Mouse (Mus musculus): Measurements from ENCODE around the gene Stk26. TPM values are rescaled to one million over a fixed set of nuclear protein-coding genes. Genes with fewer than 3 reads are reported as not detected.
A peak's percentile ranks its signal among the peaks of the same experiment; 100 is the strongest.

Gene Stk26
- polyA plus RNA-seq (2015; fragmentation: Nextera tagmentation; extraction: Ambion mirVana), result 7.1 and 8.7 TPM in 2 replicates

GRCm38 (mm10) chrX:50840847-50841560 lies at the start of gene Stk26:
Gene Stk26 (plus strand): TSS chrX:50841047.
- 13% methylated on average over 28 of the region's 31 CpGs for WGBS
- Histone ChIP-seq H3K27me3 (ENCODE audit: control insufficient read depth, insufficient read depth, low read depth, low read length) (no peaks in the 10 kb centered on the region; the same call in 1 of the 2 replicates), H3K9ac (ENCODE audit: low read length) (peak within 1 kb of the TSS; percentile 54), H3K4me2 (ENCODE audit: low read depth, low read length) (peak within 1 kb of the TSS; percentile 80), H3K36me3 (ENCODE audit: control insufficient read depth, insufficient read depth, low read length) (no peaks in the 10 kb centered on the region), H3K4me3 (ENCODE audit: low read length) (peak within 1 kb of the TSS; percentile 58), H3K4me1 (replicated peaks; ENCODE audit: control insufficient read depth, insufficient read depth, low read length) (no peaks in the 10 kb centered on the region), H3K9me3 (ENCODE audit: control insufficient read depth, low read length) (no peaks in the 10 kb centered on the region), H3K27ac (ENCODE audit: low read length) (peak within 1 kb of the TSS; percentile 31)
- peak; percentile 96 for ATAC-seq (ENCODE audit: low read depth)

- 43% methylated on average over 4 of the region's 4 CpGs for whole genome bisulfite sequencing
- no peak for ATAC-seq (ENCODE audit: low read depth)
- no peaks in the 10 kb centered on the region for H3K4me1 ChIP-seq (replicated peaks; ENCODE audit: control insufficient read depth, insufficient read depth, low read length)
Observed at GRCm38 (mm10) chrX:50793005-50793680, 47.7 kb upstream of the Stk26 start.

GRCm38 (mm10) chrX:50797798-50798197 lies 43.0 kb upstream of the Stk26 start:
- H3K36me3 ChIP-seq (ENCODE audit: control insufficient read depth, insufficient read depth, low read length), result no peaks in the 10 kb centered on the region
- H3K27ac ChIP-seq (ENCODE audit: low read length), result no peak overlapping the region
- WGBS, result 55% methylated on average over 1 of the region's 1 CpGs
- no peaks in the 10 kb centered on the region for H3K9me3 ChIP-seq (ENCODE audit: control insufficient read depth, low read length)
- ATAC-seq (ENCODE audit: low read depth), result no peak
- H3K9ac ChIP-seq (ENCODE audit: low read length), result no peak overlapping the region
- H3K4me3 ChIP-seq (ENCODE audit: low read length), result no peak overlapping the region
- H3K4me2 ChIP-seq (ENCODE audit: low read depth, low read length), result no peak overlapping the region
- no peaks in the 10 kb centered on the region for H3K27me3 ChIP-seq (ENCODE audit: control insufficient read depth, insufficient read depth, low read depth, low read length)
- H3K4me1 ChIP-seq (replicated peaks; ENCODE audit: control insufficient read depth, insufficient read depth, low read length), result no peaks in the 10 kb centered on the region

More at GRCm38 (mm10) chrX:50793005-50793680, 47.7 kb upstream of the Stk26 start:
- Histone ChIP-seq H3K9me3 (ENCODE audit: control insufficient read depth, low read length) (no peaks in the 10 kb centered on the region), H3K9ac (ENCODE audit: low read length) (no peak overlapping the region), H3K27me3 (ENCODE audit: control insufficient read depth, insufficient read depth, low read depth, low read length) (no peaks in the 10 kb centered on the region), H3K27ac (ENCODE audit: low read length) (no peak overlapping the region), H3K4me2 (ENCODE audit: low read depth, low read length) (no peak overlapping the region), H3K4me3 (ENCODE audit: low read length) (no peak overlapping the region), H3K36me3 (ENCODE audit: control insufficient read depth, insufficient read depth, low read length) (no peaks in the 10 kb centered on the region)

DNA sequence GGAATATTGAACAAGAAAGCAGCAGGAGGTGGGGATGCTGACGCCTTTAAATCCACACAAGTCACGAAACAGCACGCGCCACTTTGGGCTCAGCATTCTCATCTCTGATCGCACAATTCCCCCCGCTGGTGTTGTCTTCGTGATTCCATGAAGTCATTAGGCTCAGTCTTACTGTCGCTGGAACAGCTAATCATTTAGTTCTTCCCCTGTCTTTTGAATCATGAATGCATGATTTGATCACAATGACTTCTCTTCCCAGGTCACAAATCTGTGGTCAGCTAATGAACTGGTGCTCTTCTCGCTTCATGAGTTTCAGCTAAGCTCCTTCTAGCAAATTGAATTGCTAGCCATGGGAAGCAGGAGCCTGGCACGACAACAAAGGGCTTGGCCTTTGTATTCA lies 42.3 kb upstream of the Stk26 start:
- Histone ChIP-seq H3K4me2 (ENCODE audit: low read depth, low read length) (no peak overlapping the region), H3K9ac (ENCODE audit: low read length) (no peak overlapping the region), H3K36me3 (ENCODE audit: control insufficient read depth, insufficient read depth, low read length) (no peaks in the 10 kb centered on the region), H3K4me1 (replicated peaks; ENCODE audit: control insufficient read depth, insufficient read depth, low read length) (no peaks in the 10 kb centered on the region), H3K27ac (ENCODE audit: low read length) (no peak overlapping the region), H3K27me3 (ENCODE audit: control insufficient read depth, insufficient read depth, low read depth, low read length) (no peaks in the 10 kb centered on the region), H3K9me3 (ENCODE audit: control insufficient read depth, low read length) (no peaks in the 10 kb centered on the region), H3K4me3 (ENCODE audit: low read length) (no peak overlapping the region)
- 74% methylated on average over 10 of the region's 10 CpGs for WGBS
- ATAC-seq (ENCODE audit: low read depth), result no peak

DNA sequence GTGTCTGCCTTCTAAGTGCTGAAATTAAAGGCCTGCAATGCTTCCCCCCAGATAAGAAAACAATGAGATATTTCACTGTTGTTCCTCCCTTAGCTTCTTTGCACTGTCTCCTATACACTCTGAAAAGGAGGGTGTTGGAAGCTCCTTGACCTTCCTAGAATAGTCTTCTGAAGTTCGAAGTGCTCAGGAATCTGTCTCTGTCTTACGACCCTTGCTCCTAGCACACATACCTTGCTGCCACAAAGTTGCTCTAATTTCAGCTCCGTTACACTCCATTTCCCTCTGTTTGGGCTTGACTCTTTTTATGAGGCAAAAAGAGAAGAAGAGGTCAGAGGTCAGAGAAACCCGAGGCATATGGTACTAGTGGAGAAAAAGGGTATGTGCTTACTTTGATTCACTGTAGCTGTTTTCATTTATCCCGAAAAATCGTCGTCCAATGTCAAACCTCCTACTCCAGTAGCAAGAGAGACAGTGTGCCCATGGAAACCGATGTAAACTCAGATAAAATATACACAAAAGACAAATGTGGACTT lies 41.1 kb upstream of the Stk26 start:
- Histone ChIP-seq H3K27ac (ENCODE audit: low read length) (no peak overlapping the region), H3K27me3 (ENCODE audit: control insufficient read depth, insufficient read depth, low read depth, low read length) (no peaks in the 10 kb centered on the region), H3K9ac (ENCODE audit: low read length) (no peak overlapping the region), H3K4me2 (ENCODE audit: low read depth, low read length) (no peak overlapping the region), H3K9me3 (ENCODE audit: control insufficient read depth, low read length) (no peaks in the 10 kb centered on the region), H3K36me3 (ENCODE audit: control insufficient read depth, insufficient read depth, low read length) (no peaks in the 10 kb centered on the region), H3K4me3 (ENCODE audit: low read length) (no peak overlapping the region), H3K4me1 (replicated peaks; ENCODE audit: control insufficient read depth, insufficient read depth, low read length) (no peaks in the 10 kb centered on the region)
- 58% methylated on average over 8 of the region's 8 CpGs for WGBS
- ATAC-seq (ENCODE audit: low read depth), result no peak

GRCm38 (mm10) chrX:50805654-50806053 lies 35.2 kb upstream of the Stk26 start:
- ATAC-seq (ENCODE audit: low read depth), result no peak
- no peaks in the 10 kb centered on the region for H3K27me3 ChIP-seq (ENCODE audit: control insufficient read depth, insufficient read depth, low read depth, low read length)
- WGBS, result 30% methylated on average over 4 of the region's 4 CpGs

GRCm38 (mm10) chrX:50823856-50824255 lies 17.0 kb upstream of the Stk26 start:
- WGBS, result 47% methylated on average over 6 of the region's 6 CpGs
- H3K27me3 ChIP-seq (ENCODE audit: control insufficient read depth, insufficient read depth, low read depth, low read length), result no peaks in the 10 kb centered on the region
- H3K9me3 ChIP-seq (ENCODE audit: control insufficient read depth, low read length), result no peaks in the 10 kb centered on the region
- H3K36me3 ChIP-seq (ENCODE audit: control insufficient read depth, insufficient read depth, low read length), result no peaks in the 10 kb centered on the region
- no peak overlapping the region for H3K4me3 ChIP-seq (ENCODE audit: low read length)
- ATAC-seq (ENCODE audit: low read depth), result no peak
- no peak overlapping the region for H3K9ac ChIP-seq (ENCODE audit: low read length)
- no peak overlapping the region for H3K4me2 ChIP-seq (ENCODE audit: low read depth, low read length)
- H3K27ac ChIP-seq (ENCODE audit: low read length), result no peak overlapping the region
- no peaks in the 10 kb centered on the region for H3K4me1 ChIP-seq (replicated peaks; ENCODE audit: control insufficient read depth, insufficient read depth, low read length)

More at GRCm38 (mm10) chrX:50805654-50806053, 35.2 kb upstream of the Stk26 start:
- Histone ChIP-seq H3K9ac (ENCODE audit: low read length) (no peak overlapping the region), H3K36me3 (ENCODE audit: control insufficient read depth, insufficient read depth, low read length) (no peaks in the 10 kb centered on the region), H3K4me2 (ENCODE audit: low read depth, low read length) (no peak overlapping the region), H3K27ac (ENCODE audit: low read length) (no peak overlapping the region), H3K4me1 (replicated peaks; ENCODE audit: control insufficient read depth, insufficient read depth, low read length) (no peaks in the 10 kb centered on the region), H3K4me3 (ENCODE audit: low read length) (no peak overlapping the region), H3K9me3 (ENCODE audit: control insufficient read depth, low read length) (no peaks in the 10 kb centered on the region)

DNA sequence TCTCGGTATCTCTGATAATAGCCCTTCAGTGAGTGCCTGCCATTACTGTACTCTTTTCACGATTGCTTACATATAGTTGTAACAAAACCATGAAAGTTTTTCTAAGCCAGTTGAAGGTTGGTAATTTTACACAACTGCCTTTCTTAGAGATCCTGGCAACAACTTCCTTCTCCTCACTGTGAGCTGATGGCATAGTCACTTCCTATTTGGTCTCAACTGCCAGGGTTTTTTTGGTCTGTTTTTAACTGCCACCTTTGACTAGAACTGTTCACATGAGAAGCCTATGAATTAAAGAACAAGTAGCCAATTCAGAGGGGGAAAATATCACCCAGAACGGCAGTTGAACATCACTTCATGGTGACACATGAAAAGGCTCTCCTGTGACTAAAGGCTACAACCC lies 5.3 kb upstream of the Stk26 start:
- Histone ChIP-seq H3K27me3 (ENCODE audit: control insufficient read depth, insufficient read depth, low read depth, low read length) (no peaks in the 10 kb centered on the region; the same call in 1 of the 2 replicates), H3K4me3 (ENCODE audit: low read length) (no peak overlapping the region), H3K9ac (ENCODE audit: low read length) (no peak overlapping the region), H3K4me1 (replicated peaks; ENCODE audit: control insufficient read depth, insufficient read depth, low read length) (no peaks in the 10 kb centered on the region), H3K27ac (ENCODE audit: low read length) (no peak overlapping the region), H3K36me3 (ENCODE audit: control insufficient read depth, insufficient read depth, low read length) (no peaks in the 10 kb centered on the region), H3K9me3 (ENCODE audit: control insufficient read depth, low read length) (no peaks in the 10 kb centered on the region), H3K4me2 (ENCODE audit: low read depth, low read length) (no peak overlapping the region)
- no peak for ATAC-seq (ENCODE audit: low read depth)
- WGBS, result 64% methylated on average over 3 of the region's 3 CpGs

DNA sequence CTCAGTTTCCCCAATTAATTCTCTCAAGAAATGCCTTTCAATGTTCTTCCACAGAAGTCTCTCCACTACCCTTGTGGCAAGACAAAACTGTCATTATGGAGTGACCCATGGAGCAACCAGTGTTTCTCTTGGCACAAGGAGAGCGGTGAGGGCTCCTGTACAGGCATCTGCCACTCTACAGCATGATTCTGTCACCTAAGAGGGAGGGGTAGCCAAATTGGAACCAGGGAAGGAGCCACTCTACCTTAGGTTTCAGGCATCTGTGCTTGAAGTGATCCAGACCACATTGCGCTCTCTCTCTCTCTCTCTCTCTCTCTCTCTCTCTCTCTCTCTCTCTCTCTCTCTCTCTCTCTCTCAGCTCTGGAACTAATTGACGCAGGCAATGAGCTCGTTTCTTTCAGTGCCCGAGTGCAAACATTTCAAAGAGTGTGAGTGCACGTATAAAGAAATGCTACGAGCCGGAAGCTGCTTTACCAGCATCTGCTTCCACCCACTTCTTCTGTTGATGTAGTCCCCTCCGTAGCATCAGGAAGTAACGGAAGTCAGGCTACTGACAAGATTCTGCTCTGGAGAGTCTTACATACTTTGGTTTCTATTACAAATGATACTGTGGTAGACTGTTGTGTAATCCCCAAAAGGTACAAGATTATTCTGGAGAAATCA lies 4.7 kb upstream of the Stk26 start:
- Histone ChIP-seq H3K27ac (ENCODE audit: low read length) (no peak overlapping the region), H3K9me3 (ENCODE audit: control insufficient read depth, low read length) (no peaks in the 10 kb centered on the region), H3K4me3 (ENCODE audit: low read length) (no peak overlapping the region), H3K4me1 (replicated peaks; ENCODE audit: control insufficient read depth, insufficient read depth, low read length) (no peaks in the 10 kb centered on the region), H3K9ac (ENCODE audit: low read length) (no peak overlapping the region), H3K27me3 (ENCODE audit: control insufficient read depth, insufficient read depth, low read depth, low read length) (no peaks in the 10 kb centered on the region; the same call in 1 of the 2 replicates), H3K36me3 (ENCODE audit: control insufficient read depth, insufficient read depth, low read length) (no peaks in the 10 kb centered on the region), H3K4me2 (ENCODE audit: low read depth, low read length) (no peak overlapping the region)
- no peak for ATAC-seq (ENCODE audit: low read depth)
- WGBS, result 50% methylated on average over 10 of the region's 10 CpGs
